Mouse (Mus musculus): ENCODE results near the gene 1700018G05Rik.
"Not testable (repeated sequence)": the region's sequence is repeated elsewhere in the genome, so short reads cannot be mapped to it uniquely, and the experiment has no call there.

1700018G05Rik gene

GRCm38 (mm10) chrX:102928072-102928471 is at the start of gene 1700018G05Rik:
Gene 1700018G05Rik, plus strand, starts transcription at chrX:102928372.
- DNase-seq: not testable (repeated sequence)

- DNase-seq: not testable (repeated sequence)
These were observed 19.6 kb upstream of the 1700018G05Rik start, which contains the start of the genes Dmrtc1a and 1700011M02Rik for GRCm38 (mm10) chrX:102908587-102908986. Gene Dmrtc1a, minus strand, starts transcription at chrX:102908687. Gene 1700011M02Rik, plus strand, starts transcription at chrX:102908905.

GRCm38 (mm10) chrX:102914823-102915222 is 13.3 kb upstream of the 1700018G05Rik start:
- not testable (repeated sequence) for DNase-seq

GRCm38 (mm10) chrX:102926707-102927106 is 1.5 kb upstream of the 1700018G05Rik start:
- DNase-seq: peak; percentile 17 to 23

GRCm38 (mm10) chrX:102932992-102933570 is 4.9 kb downstream of the 1700018G05Rik start:
- DNase-seq: peak; percentile 7 to 18

- peak; percentile 68 to 73 for DNase-seq
These were observed 5.6 kb downstream of the 1700018G05Rik start for GRCm38 (mm10) chrX:102933571-102934394.

- no peak for DNase-seq
These were observed 6.2 kb downstream of the 1700018G05Rik start for GRCm38 (mm10) chrX:102934395-102934764.

GRCm38 (mm10) chrX:102936743-102937142 is 8.6 kb downstream of the 1700018G05Rik start:
- DNase-seq: no peak

- not testable (repeated sequence) for DNase-seq
These were observed 22.0 kb downstream of the 1700018G05Rik start for GRCm38 (mm10) chrX:102950136-102950535.

- peak; percentile 6 to 31 for DNase-seq
These were observed 30.7 kb downstream of the 1700018G05Rik start for GRCm38 (mm10) chrX:102958917-102959316.

GRCm38 (mm10) chrX:102960581-102960980 is 32.4 kb downstream of the 1700018G05Rik start:
- DNase-seq: no peak

Measured in cerebellum, postnatal 36 days (tissue).